Comparison of ENCODE assay signal across 13 mouse cellular contexts in the genomic region with DNA sequence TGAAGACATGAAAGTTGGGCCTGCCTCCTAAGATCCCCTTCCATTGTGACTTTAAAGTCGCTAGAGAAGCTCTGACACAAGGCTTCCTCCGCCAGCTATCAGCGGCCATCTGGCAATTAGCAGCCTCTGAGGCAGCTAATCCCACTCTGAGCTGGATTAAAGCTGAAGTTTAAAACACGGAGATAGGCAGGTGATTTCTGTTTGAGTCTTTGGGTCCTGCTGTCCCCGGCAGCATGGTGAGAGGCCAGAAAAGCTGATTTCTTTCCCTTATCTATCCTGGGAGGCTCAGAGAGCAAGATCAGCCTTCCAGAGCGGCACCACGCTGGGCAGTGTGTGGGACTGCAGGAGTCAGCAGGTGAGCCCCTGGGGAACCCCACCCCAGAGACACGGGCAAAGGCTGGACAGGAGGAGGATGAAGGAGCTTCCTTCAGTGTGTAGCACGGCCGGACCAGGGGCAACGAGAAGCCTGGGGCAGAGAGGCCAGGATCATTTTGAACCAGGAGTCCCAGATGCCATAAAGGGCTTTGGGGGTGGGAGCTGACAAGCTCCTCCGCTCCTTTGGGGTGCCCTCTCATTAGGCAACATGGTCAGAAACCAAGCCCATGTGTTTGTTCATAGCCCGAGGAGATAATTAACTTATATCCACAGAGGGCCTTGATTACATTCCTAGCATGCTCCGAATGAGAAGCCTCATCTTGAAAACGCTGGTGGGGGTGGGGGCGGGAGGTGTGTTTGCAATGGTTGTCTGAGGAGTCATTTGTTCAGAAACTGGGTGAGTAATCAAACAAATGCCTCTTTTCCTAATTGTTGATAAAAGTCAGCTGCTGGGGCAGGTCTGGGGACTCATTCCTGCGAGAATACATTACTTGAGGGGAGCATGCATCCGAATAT.
DNase-seq lines count a peak whose midpoint lies in the region; ATAC-seq lines count a peak whose summit lies in the region.
"Had no signal": no experiment of that assay in that cellular context is flagged by ENCODE, and none has a peak within 500 bp of the region (broad histone marks: within the 10 kb centered on the region; RNA-seq: fewer than 3 reads in every experiment).

No protein-coding gene starts in this region.

- no peak for ATAC-seq in heart, embryonic 13.5 days (ENCODE audit: extremely low read depth, insufficient number of reproducible peaks, low FRiP score, low TSS enrichment)

- WGBS in heart, embryonic 13.5 days, result 17% methylated on average over 18 of the region's 18 CpGs
- WGBS in limb, embryonic 10.5 days, result 25% methylated on average over 18 of the region's 18 CpGs

- no peak overlapping the region for H3K27ac ChIP-seq in heart, embryonic 13.5 days (replicated peaks)
- peak overlapping the region; percentile 5; the same call in 1 of the 2 replicates for H3K27ac ChIP-seq in limb, embryonic 10.5 days
- H3K27ac ChIP-seq: limb, embryonic 15.5 days had no signal

- peaks cover 14% of the 10 kb centered on the region; the same call in 1 of the 2 replicates for H3K4me1 ChIP-seq in heart, embryonic 13.5 days
- H3K4me1 ChIP-seq in limb, embryonic 10.5 days, result peaks cover 30% of the 10 kb centered on the region

- H3K4me3 ChIP-seq in heart, embryonic 13.5 days, result 0 out of 2 replicates have a peak overlapping the region, but pooled peaks have one; percentile 10
- no peak overlapping the region for H3K4me3 ChIP-seq in limb, embryonic 10.5 days
- H3K4me3 ChIP-seq: erythroblast, embryonic 14.5 days; limb, embryonic 15.5 days; myocyte had no signal

- no peaks in the 10 kb centered on the region for H3K36me3 ChIP-seq in heart, embryonic 13.5 days
- H3K36me3 ChIP-seq in limb, embryonic 10.5 days, result no peaks in the 10 kb centered on the region
- H3K36me3 ChIP-seq: limb, embryonic 15.5 days had no signal

- no peak overlapping the region for H3K9ac ChIP-seq in heart, embryonic 13.5 days
- H3K9ac ChIP-seq: limb, embryonic 15.5 days had no signal

- H3K27me3 ChIP-seq in heart, embryonic 13.5 days (replicated peaks), result no peaks in the 10 kb centered on the region
- no peaks in the 10 kb centered on the region for H3K27me3 ChIP-seq in limb, embryonic 10.5 days (ENCODE audit: low read depth, poor library complexity, severe bottlenecking)
- H3K27me3 ChIP-seq: limb, embryonic 15.5 days had no signal

- intact Hi-C loops in left cerebral cortex, postnatal 4 days (cut with DNase I), result no loop called here

- DNase-seq in heart, adult 9 months (ENCODE audit: low spot score in 2 of 2), result no peak
- peak; percentile 9 for DNase-seq in left cerebral cortex, postnatal 4 days
- no peak for DNase-seq in left cerebral cortex, adult 9 months (ENCODE audit: low spot score in 2 of 2)
- DNase-seq in limb, embryonic 10.5 days (ENCODE audit: low spot score), result peak; percentile 35
- DNase-seq in retina, embryonic 14.5 days (ENCODE audit: low spot score), result peak; percentile 54
- no peak for DNase-seq in ovary, postnatal 10 days (ENCODE audit: low spot score)
- no peak for DNase-seq in spleen, adult 18-20 months
- DNase-seq: cerebellum, postnatal 36 days; lung, postnatal 14 days had no signal

- no peaks in the 10 kb centered on the region for H3K9me3 ChIP-seq in heart, embryonic 13.5 days
- H3K9me3 ChIP-seq in limb, embryonic 10.5 days (replicated peaks), result no peaks in the 10 kb centered on the region
- H3K9me3 ChIP-seq: limb, embryonic 15.5 days had no signal

- H3K4me2 ChIP-seq in heart, embryonic 13.5 days, result peak overlapping the region; percentile 41
- H3K4me2 ChIP-seq: limb, embryonic 15.5 days had no signal

Comparison
In these comparisons a context has a peak if more than half of its experiments do, and no peak if none do; other contexts are left out.
1. DNase-seq: peak in left cerebral cortex, postnatal 4 days (single experiment), limb, embryonic 10.5 days (single experiment) and retina, embryonic 14.5 days (single experiment); none in heart, adult 9 months (0 of 2), left cerebral cortex, adult 9 months (0 of 2), ovary, postnatal 10 days (single experiment) and spleen, adult 18-20 months (0 of 2).